Mouse (Mus musculus) midbrain, embryonic 15.5 days (tissue): ENCODE measurements around the gene Hpn. TPM values are rescaled to one million over a fixed set of nuclear protein-coding genes. Genes with fewer than 3 reads are reported as not detected.
A peak's percentile ranks its signal among the peaks of the same experiment; 100 is the strongest.

Experiments
- ATAC-seq: fragments of 200-750 bp; cut with Nextera tagmentation; replicated peaks from 2 replicates; pipeline ENCODE4 v1.8.0; 2017; ENCODE audit warnings: moderate TSS enrichment
- H3K27ac ChIP-seq: fragments of 300-500 bp; sonication (generic); 2 replicates; pipeline ENCODE4 v1.5.1; 2015; ENCODE audit warnings: mild to moderate bottlenecking, inconsistent platforms
- H3K27me3 ChIP-seq: fragments of 300-500 bp; sonication (generic); replicated peaks from 2 replicates; pipeline ENCODE4 v1.6.1; 2015; ENCODE audit warnings: inconsistent platforms
- H3K36me3 ChIP-seq: fragments of 300-500 bp; sonication (generic); replicated peaks from 2 replicates; pipeline ENCODE4 v1.6.1; 2015; ENCODE audit warnings: inconsistent platforms
- H3K4me1 ChIP-seq: fragments of 300-500 bp; sonication (generic); 2 replicates; pipeline ENCODE4 v1.6.1; 2015; ENCODE audit warnings: inconsistent platforms
- H3K4me2 ChIP-seq: fragments of 300-500 bp; sonication (generic); 2 replicates; pipeline ENCODE4 v1.6.1; 2015; ENCODE audit warnings: inconsistent platforms, mild to moderate bottlenecking, moderate library complexity
- H3K4me3 ChIP-seq: fragments of 300-500 bp; sonication (generic); 2 replicates; pipeline ENCODE4 v1.5.1; 2015; ENCODE audit warnings: mild to moderate bottlenecking, inconsistent platforms
- H3K9ac ChIP-seq: fragments of 300-500 bp; sonication (generic); 2 replicates; pipeline ENCODE4 v1.6.1; 2015; ENCODE audit warnings: mild to moderate bottlenecking, inconsistent platforms
- H3K9me3 ChIP-seq: fragments of 300-500 bp; sonication (generic); 2 replicates; pipeline ENCODE4 v1.6.1; 2016; ENCODE audit warnings: inconsistent platforms
- WGBS: fragments of 180-500 bp; shearing (Covaris S2); methylation state at CpG from one replicate; pipeline ENCODE4 v1.1.7; 2015; ENCODE audit warnings: mixed read lengths; 5-methylcytosine and 5-hydroxymethylcytosine counted together
- polyA plus RNA-seq: library from polyadenylated mRNA; unstranded; fragments of >200 nt; fragmentation: Nextera tagmentation; extraction: Ambion mirVana; gene quantifications from 2 replicates; pipeline ENCODE4 v1.2.1, GENCODE M21; 2015

Hpn gene
- polyA plus RNA-seq, 1 experiment from 2014 or later, result 0.80 TPM

GRCm38 (mm10) chr7:31055883-31056282 lies 59.2 kb downstream of the Hpn start:
- 17% methylated on average over 3 of the region's 4 CpGs for WGBS
- no peaks in the 10 kb centered on the region for H3K36me3 ChIP-seq
- no peak overlapping the region for H3K27ac ChIP-seq
- H3K4me3 ChIP-seq, result no peak overlapping the region
- H3K4me1 ChIP-seq, result peaks cover 23% of the 10 kb centered on the region
- H3K9ac ChIP-seq, result no peak overlapping the region
- peaks cover 39% of the 10 kb centered on the region for H3K27me3 ChIP-seq
- H3K4me2 ChIP-seq, result no peak overlapping the region
- no peak for ATAC-seq
- no peaks in the 10 kb centered on the region for H3K9me3 ChIP-seq

DNA sequence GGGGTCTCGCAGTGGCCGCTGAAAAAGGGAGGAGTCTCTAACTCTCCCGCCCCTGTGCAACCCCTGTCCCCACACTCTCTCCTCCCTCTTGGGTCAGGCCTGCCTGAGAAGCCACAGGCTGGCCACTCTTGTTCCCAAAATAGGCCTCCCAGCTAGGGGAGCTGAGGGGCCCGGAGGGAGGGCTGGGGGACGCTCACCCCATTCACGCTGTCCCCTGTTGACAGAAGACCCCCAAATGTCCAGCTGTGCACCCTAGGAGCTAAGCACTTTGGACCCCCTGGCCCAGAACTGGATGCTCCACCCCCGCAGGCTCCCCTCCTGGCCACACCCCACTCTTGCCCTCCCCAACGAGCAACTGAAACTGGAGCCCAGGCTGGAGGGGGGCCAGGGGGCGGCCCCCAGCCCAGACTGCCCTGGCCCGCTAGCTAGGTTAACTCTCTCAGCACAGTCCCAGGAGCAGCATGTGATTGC lies 59.7 kb downstream of the Hpn start:
- no peak overlapping the region for H3K4me2 ChIP-seq
- H3K36me3 ChIP-seq, result no peaks in the 10 kb centered on the region
- no peak overlapping the region for H3K4me3 ChIP-seq
- no peak overlapping the region for H3K27ac ChIP-seq
- H3K27me3 ChIP-seq, result peaks cover 40% of the 10 kb centered on the region
- H3K9me3 ChIP-seq, result no peaks in the 10 kb centered on the region
- ATAC-seq, result no peak
- no peak overlapping the region for H3K9ac ChIP-seq
- 7% methylated on average over 9 of the region's 10 CpGs for WGBS
- H3K4me1 ChIP-seq, result peaks cover 28% of the 10 kb centered on the region

GRCm38 (mm10) chr7:31054661-31055320 lies 60.3 kb downstream of the Hpn start:
- WGBS, result 43% methylated on average over 11 of the region's 11 CpGs
- no peaks in the 10 kb centered on the region for H3K9me3 ChIP-seq
- H3K27me3 ChIP-seq, result peaks cover 40% of the 10 kb centered on the region
- H3K4me3 ChIP-seq, result no peak overlapping the region
- no peak overlapping the region for H3K9ac ChIP-seq
- no peak overlapping the region for H3K4me2 ChIP-seq
- H3K4me1 ChIP-seq, result peaks cover 34% of the 10 kb centered on the region
- H3K36me3 ChIP-seq, result no peaks in the 10 kb centered on the region
- no peak overlapping the region for H3K27ac ChIP-seq
- no peak for ATAC-seq

- 32% methylated on average over 10 of the region's 10 CpGs for WGBS
- Histone ChIP-seq H3K27me3 (peaks cover 40% of the 10 kb centered on the region), H3K4me1 (peaks cover 42% of the 10 kb centered on the region), H3K9me3 (no peaks in the 10 kb centered on the region), H3K9ac (no peak overlapping the region), H3K4me2 (no peak overlapping the region), H3K4me3 (no peak overlapping the region), H3K27ac (no peak overlapping the region), H3K36me3 (no peaks in the 10 kb centered on the region)
- ATAC-seq, result no peak
Observed at GRCm38 (mm10) chr7:31053882-31054447, 61.1 kb downstream of the Hpn start.

DNA sequence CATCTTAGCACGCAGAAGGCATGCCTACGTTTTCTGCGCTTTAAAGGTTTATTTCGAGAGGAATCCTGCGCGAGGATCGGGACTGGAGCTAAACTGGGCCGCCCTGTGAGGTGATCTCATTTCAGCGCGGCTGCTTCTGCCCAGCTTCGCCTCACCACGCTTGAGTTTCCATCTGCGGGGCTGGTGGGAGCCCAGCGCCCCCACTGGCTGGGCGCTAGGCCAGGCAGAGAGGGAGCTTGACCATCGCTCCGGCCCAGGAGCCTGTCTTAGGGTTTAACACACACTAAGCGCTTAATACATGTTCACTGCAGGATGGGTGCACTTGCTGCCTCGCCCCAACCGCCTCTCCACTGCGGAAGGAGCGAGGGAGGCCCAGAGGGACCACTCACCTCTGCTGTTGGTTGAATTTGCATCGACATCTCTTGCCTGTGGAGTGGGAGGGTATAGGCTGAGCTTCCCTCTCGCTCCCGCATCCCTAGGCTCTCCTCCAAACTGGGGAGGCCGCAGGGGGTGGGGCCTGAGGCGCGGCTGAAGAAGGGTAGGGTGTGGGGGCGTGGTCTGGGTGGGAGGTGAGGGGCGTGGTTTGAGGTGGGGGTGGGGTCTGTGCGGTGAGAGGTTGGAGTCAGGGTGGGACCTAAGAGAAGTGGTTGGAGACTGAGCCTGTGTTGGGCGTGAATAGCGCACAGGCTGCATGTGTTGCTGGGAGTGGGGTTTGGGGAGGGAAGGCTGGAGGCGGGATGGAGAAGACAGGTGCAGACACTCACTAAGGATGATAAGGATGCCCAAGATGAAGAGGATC lies 62.3 kb downstream of the Hpn start:
- ATAC-seq, result peak; percentile 5; the same call in 1 of the 2 replicates
- Histone ChIP-seq H3K4me3 (peak overlapping the region; percentile 48), H3K27me3 (peaks cover 40% of the 10 kb centered on the region), H3K9ac (no peak overlapping the region), H3K4me1 (peaks cover 44% of the 10 kb centered on the region), H3K36me3 (no peaks in the 10 kb centered on the region), H3K27ac (no peak overlapping the region), H3K4me2 (peak overlapping the region; percentile 66), H3K9me3 (no peaks in the 10 kb centered on the region)
- WGBS, result 2% methylated on average over 34 of the region's 34 CpGs

DNA sequence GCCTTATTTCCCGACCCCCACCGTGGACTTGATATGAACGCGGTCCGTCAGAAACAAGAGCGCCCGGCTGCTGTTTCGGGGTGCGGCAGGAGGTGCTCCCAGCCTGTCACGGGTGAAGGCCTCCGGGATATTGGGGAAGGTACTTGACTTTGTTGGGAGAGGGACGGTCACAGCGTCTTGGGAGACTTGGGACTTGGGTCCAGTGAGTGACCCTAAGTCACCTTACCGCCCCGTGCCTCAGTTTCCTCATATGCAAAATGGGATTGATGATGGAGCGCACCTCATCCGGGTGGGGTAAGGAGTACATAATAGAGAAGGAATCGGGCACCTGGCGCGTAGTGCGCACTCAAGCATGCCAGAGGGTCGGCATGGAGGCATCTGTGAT lies 62.8 kb downstream of the Hpn start:
- no peaks in the 10 kb centered on the region for H3K36me3 ChIP-seq
- H3K4me3 ChIP-seq, result peak overlapping the region; percentile 48
- H3K9ac ChIP-seq, result no peak overlapping the region
- WGBS, result 2% methylated on average over 22 of the region's 22 CpGs
- H3K27ac ChIP-seq, result no peak overlapping the region
- ATAC-seq, result no peak
- H3K27me3 ChIP-seq, result peaks cover 40% of the 10 kb centered on the region
- H3K4me2 ChIP-seq, result peak overlapping the region; percentile 66
- H3K9me3 ChIP-seq, result no peaks in the 10 kb centered on the region
- peaks cover 44% of the 10 kb centered on the region for H3K4me1 ChIP-seq

DNA sequence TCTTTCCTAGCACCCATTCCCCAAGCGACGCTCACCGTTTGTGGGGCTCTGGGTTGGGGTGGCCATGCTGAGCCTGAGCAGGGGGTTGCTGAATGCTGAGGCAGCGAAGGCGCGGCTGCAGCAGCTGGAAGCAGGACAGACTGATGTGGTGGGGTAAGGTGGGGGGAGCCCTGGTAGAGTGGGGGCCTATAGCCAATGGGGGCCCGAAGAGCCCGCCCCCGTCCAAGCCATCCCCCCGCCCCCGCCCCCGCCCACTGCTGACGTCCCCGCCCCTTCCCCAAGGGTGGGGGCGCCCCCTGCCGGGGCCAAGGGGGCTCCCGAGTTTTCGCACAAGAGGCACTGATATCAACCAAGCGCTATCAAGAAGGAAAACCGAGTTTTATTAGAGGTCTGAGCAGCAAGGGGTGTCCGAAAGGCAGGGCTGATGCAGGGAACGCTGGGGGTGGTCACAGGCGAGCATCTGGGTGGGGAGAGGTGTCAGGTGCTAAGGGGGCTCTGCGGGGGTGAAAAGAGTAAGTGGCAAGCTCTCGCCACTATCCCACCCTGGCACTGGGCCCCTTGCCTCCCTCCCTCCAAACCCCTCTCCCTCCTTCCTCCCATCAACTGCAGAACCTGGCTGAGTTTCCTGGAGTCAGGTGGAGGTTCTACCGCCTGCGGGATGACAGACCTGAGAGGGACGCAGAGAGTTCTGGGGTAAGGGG lies 63.6 kb downstream of the Hpn start, which contains the start of gene Fxyd7:
TSS of gene Fxyd7 (minus strand) at position 147 of the 701 bp plus-strand sequence.
- Histone ChIP-seq H3K4me1 (peaks cover 44% of the 10 kb centered on the region), H3K36me3 (no peaks in the 10 kb centered on the region), H3K27ac (peak within 1 kb of the TSS; percentile 74), H3K4me3 (peak within 1 kb of the TSS; percentile 48), H3K4me2 (peak within 1 kb of the TSS; percentile 66), H3K27me3 (peaks cover 40% of the 10 kb centered on the region), H3K9me3 (no peaks in the 10 kb centered on the region), H3K9ac (peak within 1 kb of the TSS; percentile 51)
- peak; percentile 65 for ATAC-seq
- WGBS, result 2% methylated on average over 28 of the region's 28 CpGs

- Histone ChIP-seq H3K9me3 (no peaks in the 10 kb centered on the region), H3K27me3 (peaks cover 40% of the 10 kb centered on the region), H3K27ac (0 out of 2 replicates have a peak overlapping the region, but pooled peaks have one; percentile 74), H3K4me1 (peaks cover 44% of the 10 kb centered on the region), H3K4me3 (peak overlapping the region; percentile 48), H3K36me3 (no peaks in the 10 kb centered on the region), H3K9ac (peak overlapping the region; percentile 51), H3K4me2 (peak overlapping the region; percentile 66)
- 3% methylated on average over 9 of the region's 9 CpGs for WGBS
- ATAC-seq, result peak; percentile 50; the same call in 1 of the 2 replicates
Observed at GRCm38 (mm10) chr7:31050921-31051320, 64.2 kb downstream of the Hpn start.

DNA sequence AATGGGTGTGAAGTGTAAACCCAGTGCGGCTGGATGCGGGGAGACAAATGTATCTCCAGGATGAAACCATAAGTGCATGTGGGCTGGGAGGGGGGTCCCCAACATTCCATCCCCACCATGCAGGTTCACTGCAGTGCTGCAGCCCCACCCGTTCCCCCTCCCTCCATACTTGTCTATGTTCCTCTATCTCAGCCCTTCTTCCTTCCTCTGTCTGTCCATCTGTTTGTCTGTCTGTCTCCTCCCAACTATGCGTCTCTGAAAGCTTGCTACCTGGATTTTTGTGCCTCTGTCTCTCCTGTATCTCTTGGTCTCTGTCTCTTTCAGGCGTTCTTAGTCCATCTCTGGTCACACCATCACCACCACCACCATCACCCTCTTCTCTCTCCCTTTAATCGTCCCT lies 64.6 kb downstream of the Hpn start:
- H3K4me1 ChIP-seq, result peaks cover 44% of the 10 kb centered on the region
- H3K4me3 ChIP-seq, result peak overlapping the region; percentile 48
- ATAC-seq, result peak; percentile 5; the same call in 1 of the 2 replicates
- H3K9ac ChIP-seq, result peak overlapping the region; percentile 51
- no peaks in the 10 kb centered on the region for H3K9me3 ChIP-seq
- WGBS, result under 1% methylated on average over 6 of the region's 6 CpGs
- no peaks in the 10 kb centered on the region for H3K36me3 ChIP-seq
- H3K4me2 ChIP-seq, result peak overlapping the region; percentile 66
- peak overlapping the region; percentile 74 for H3K27ac ChIP-seq
- peaks cover 42% of the 10 kb centered on the region for H3K27me3 ChIP-seq

DNA sequence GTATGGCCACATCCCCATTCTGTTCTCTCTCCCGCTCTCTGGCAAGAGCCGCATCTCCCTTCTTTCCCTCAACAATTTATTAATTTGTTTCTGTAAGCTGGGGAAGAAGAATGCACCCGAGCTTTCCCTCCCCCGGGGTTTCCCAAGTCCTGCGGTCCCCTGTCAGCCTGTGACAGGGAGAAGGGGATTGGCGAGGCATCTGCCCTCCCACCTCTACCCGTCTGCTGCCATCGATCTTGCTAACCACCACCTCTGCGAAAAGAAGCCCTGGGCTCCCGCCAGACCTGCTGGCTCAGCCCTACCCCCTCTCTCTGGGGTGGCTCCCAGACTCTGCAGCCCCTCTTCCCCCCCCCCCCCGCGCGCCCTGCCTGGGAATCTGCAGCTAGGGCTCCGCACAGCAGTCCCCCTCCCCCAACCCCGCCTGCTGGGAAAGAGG lies 65.2 kb downstream of the Hpn start:
- peak overlapping the region; percentile 51 for H3K9ac ChIP-seq
- H3K36me3 ChIP-seq, result no peaks in the 10 kb centered on the region
- H3K4me3 ChIP-seq, result peak overlapping the region; percentile 48
- no peaks in the 10 kb centered on the region for H3K9me3 ChIP-seq
- peaks cover 48% of the 10 kb centered on the region for H3K27me3 ChIP-seq
- 4% methylated on average over 12 of the region's 15 CpGs for WGBS
- peaks cover 41% of the 10 kb centered on the region for H3K4me1 ChIP-seq
- H3K4me2 ChIP-seq, result peak overlapping the region; percentile 66
- ATAC-seq, result peak; percentile 59
- peak overlapping the region; percentile 74 for H3K27ac ChIP-seq

DNA sequence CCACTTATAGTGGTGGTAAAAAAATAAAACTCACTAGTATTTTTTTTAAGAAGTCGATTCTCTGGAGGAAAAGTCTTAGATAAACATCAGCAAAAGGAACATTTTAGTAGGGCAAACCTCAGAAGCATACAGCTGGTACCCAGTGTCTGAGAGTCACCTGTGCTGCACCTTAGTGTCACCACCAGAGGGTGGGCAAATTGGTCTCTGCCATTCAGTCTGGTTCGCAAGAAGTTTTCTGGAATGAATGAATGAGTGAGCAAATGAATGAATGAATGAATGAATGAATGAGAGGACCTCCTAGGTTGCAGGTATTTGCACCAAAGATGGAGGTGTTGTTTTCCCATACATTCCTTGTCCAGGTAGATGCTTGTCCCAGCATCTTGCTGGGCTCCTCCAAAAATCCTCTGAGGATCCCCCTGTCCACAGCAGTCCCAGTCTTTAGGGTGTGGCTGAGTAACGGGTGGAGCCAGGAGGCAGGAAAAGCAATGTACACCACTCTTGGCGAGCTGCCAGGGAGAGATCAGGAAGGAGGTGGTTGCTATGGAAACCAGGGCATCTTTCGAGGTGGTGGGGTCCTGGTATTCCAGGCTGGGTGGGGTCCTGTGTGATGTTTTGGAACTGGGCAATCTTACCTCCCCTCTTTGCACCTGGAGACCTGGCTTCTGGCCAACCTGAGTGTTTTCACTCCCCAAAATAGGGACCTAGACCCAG lies 65.8 kb downstream of the Hpn start:
- peaks cover 41% of the 10 kb centered on the region for H3K4me1 ChIP-seq
- H3K4me3 ChIP-seq, result peak overlapping the region; percentile 48
- H3K9ac ChIP-seq, result peak overlapping the region; percentile 51
- no peaks in the 10 kb centered on the region for H3K9me3 ChIP-seq
- H3K4me2 ChIP-seq, result peak overlapping the region; percentile 66
- H3K27me3 ChIP-seq, result peaks cover 46% of the 10 kb centered on the region
- 16% methylated on average over 5 of the region's 5 CpGs for WGBS
- peak overlapping the region; percentile 74 for H3K27ac ChIP-seq
- H3K36me3 ChIP-seq, result no peaks in the 10 kb centered on the region
- ATAC-seq, result peak; percentile 13
